Mouse (Mus musculus): ENCODE measurements around the gene C3. TPM values are rescaled to one million over a fixed set of nuclear protein-coding genes. Genes with fewer than 3 reads are reported as not detected.

C3 gene
- polyA plus RNA-seq, 1 experiment from 2014 or later: 0.19 TPM

- ATAC-seq (ENCODE audit: low FRiP score): peak; percentile 58
- no peak overlapping the region for H3K4me3 ChIP-seq (ENCODE audit: low read depth, low read length)
- no peak overlapping the region for H3K27ac ChIP-seq (ENCODE audit: low read depth, low read length)
- 26% methylated on average over 11 of the region's 11 CpGs for WGBS
- H3K9me3 ChIP-seq (ENCODE audit: control insufficient read depth, low read length): no peaks in the 10 kb centered on the region
- peak; percentile 92 for DNase-seq (ENCODE audit: low spot score, missing footprints)
- no peaks in the 10 kb centered on the region for H3K27me3 ChIP-seq (ENCODE audit: control insufficient read depth, insufficient read depth, low read length)
- H3K36me3 ChIP-seq (ENCODE audit: control insufficient read depth, insufficient read depth, low read length): no peaks in the 10 kb centered on the region
- H3K9ac ChIP-seq (ENCODE audit: low read length): no peak overlapping the region
- no peak overlapping the region for H3K4me2 ChIP-seq
- H3K4me1 ChIP-seq (ENCODE audit: control insufficient read depth, insufficient read depth, low read length): 0 out of 2 replicates have a peak, but pooled peaks cover 2% of the 10 kb centered on the region
Measured at GRCm38 (mm10) chr17:57219167-57219883, 8.6 kb downstream of the C3 start.

- no peaks in the 10 kb centered on the region for H3K9me3 ChIP-seq (ENCODE audit: control insufficient read depth, low read length)
- H3K4me2 ChIP-seq: no peak overlapping the region
- H3K4me1 ChIP-seq (ENCODE audit: control insufficient read depth, insufficient read depth, low read length): 0 out of 2 replicates have a peak, but pooled peaks cover 2% of the 10 kb centered on the region
- no peak overlapping the region for H3K27ac ChIP-seq (ENCODE audit: low read depth, low read length)
- ATAC-seq (ENCODE audit: low FRiP score) (no peak), DNase-seq (ENCODE audit: low spot score, missing footprints) (no peak)
- no peaks in the 10 kb centered on the region for H3K36me3 ChIP-seq (ENCODE audit: control insufficient read depth, insufficient read depth, low read length)
- H3K27me3 ChIP-seq (ENCODE audit: control insufficient read depth, insufficient read depth, low read length): no peaks in the 10 kb centered on the region
- H3K4me3 ChIP-seq (ENCODE audit: low read depth, low read length): no peak overlapping the region
- 76% methylated on average over 12 of the region's 12 CpGs for WGBS
- H3K9ac ChIP-seq (ENCODE audit: low read length): no peak overlapping the region
Measured at GRCm38 (mm10) chr17:57218335-57218900, 9.5 kb downstream of the C3 start.

GRCm38 (mm10) chr17:57214676-57215387, 13.1 kb downstream of the C3 start:
- no peaks in the 10 kb centered on the region for H3K9me3 ChIP-seq (ENCODE audit: control insufficient read depth, low read length)
- H3K27me3 ChIP-seq (ENCODE audit: control insufficient read depth, insufficient read depth, low read length): no peaks in the 10 kb centered on the region
- WGBS: 50% methylated on average over 13 of the region's 13 CpGs
- no peaks in the 10 kb centered on the region for H3K36me3 ChIP-seq (ENCODE audit: control insufficient read depth, insufficient read depth, low read length)
- DNase-seq (ENCODE audit: low spot score, missing footprints) (peak; percentile 87), ATAC-seq (ENCODE audit: low FRiP score) (peak; percentile 77)
- no peak overlapping the region for H3K4me3 ChIP-seq (ENCODE audit: low read depth, low read length)
- no peak overlapping the region for H3K4me2 ChIP-seq
- H3K27ac ChIP-seq (ENCODE audit: low read depth, low read length): no peak overlapping the region
- H3K9ac ChIP-seq (ENCODE audit: low read length): no peak overlapping the region
- H3K4me1 ChIP-seq (ENCODE audit: control insufficient read depth, insufficient read depth, low read length): 0 out of 2 replicates have a peak, but pooled peaks cover 2% of the 10 kb centered on the region

- H3K36me3 ChIP-seq (ENCODE audit: control insufficient read depth, insufficient read depth, low read length): no peaks in the 10 kb centered on the region
- H3K4me3 ChIP-seq (ENCODE audit: low read depth, low read length): no peak overlapping the region
- 70% methylated on average over 9 of the region's 9 CpGs for WGBS
- no peak overlapping the region for H3K9ac ChIP-seq (ENCODE audit: low read length)
- no peaks in the 10 kb centered on the region for H3K27me3 ChIP-seq (ENCODE audit: control insufficient read depth, insufficient read depth, low read length)
- ATAC-seq (ENCODE audit: low FRiP score) (no peak), DNase-seq (ENCODE audit: low spot score, missing footprints) (no peak)
- H3K27ac ChIP-seq (ENCODE audit: low read depth, low read length): no peak overlapping the region
- no peak overlapping the region for H3K4me2 ChIP-seq
- no peaks in the 10 kb centered on the region for H3K9me3 ChIP-seq (ENCODE audit: control insufficient read depth, low read length)
- H3K4me1 ChIP-seq (ENCODE audit: control insufficient read depth, insufficient read depth, low read length): no peaks in the 10 kb centered on the region
Measured at GRCm38 (mm10) chr17:57211501-57211900, 16.4 kb downstream of the C3 start.

GRCm38 (mm10) chr17:57209330-57209729, 18.6 kb downstream of the C3 start:
- no peak overlapping the region for H3K9ac ChIP-seq (ENCODE audit: low read length)
- WGBS: 93% methylated on average over 4 of the region's 4 CpGs
- ATAC-seq (ENCODE audit: low FRiP score) (no peak), DNase-seq (ENCODE audit: low spot score, missing footprints) (no peak)
- no peak overlapping the region for H3K4me2 ChIP-seq
- no peaks in the 10 kb centered on the region for H3K36me3 ChIP-seq (ENCODE audit: control insufficient read depth, insufficient read depth, low read length)
- H3K4me3 ChIP-seq (ENCODE audit: low read depth, low read length): no peak overlapping the region
- no peaks in the 10 kb centered on the region for H3K27me3 ChIP-seq (ENCODE audit: control insufficient read depth, insufficient read depth, low read length)
- H3K27ac ChIP-seq (ENCODE audit: low read depth, low read length): no peak overlapping the region
- no peaks in the 10 kb centered on the region for H3K4me1 ChIP-seq (ENCODE audit: control insufficient read depth, insufficient read depth, low read length)
- H3K9me3 ChIP-seq (ENCODE audit: control insufficient read depth, low read length): no peaks in the 10 kb centered on the region

GRCm38 (mm10) chr17:57207938-57208337, 20.0 kb downstream of the C3 start:
- Histone ChIP-seq H3K9me3 (ENCODE audit: control insufficient read depth, low read length) (no peaks in the 10 kb centered on the region), H3K27me3 (ENCODE audit: control insufficient read depth, insufficient read depth, low read length) (no peaks in the 10 kb centered on the region), H3K4me3 (ENCODE audit: low read depth, low read length) (no peak overlapping the region), H3K36me3 (ENCODE audit: control insufficient read depth, insufficient read depth, low read length) (no peaks in the 10 kb centered on the region), H3K4me2 (no peak overlapping the region), H3K9ac (ENCODE audit: low read length) (no peak overlapping the region), H3K4me1 (ENCODE audit: control insufficient read depth, insufficient read depth, low read length) (no peaks in the 10 kb centered on the region), H3K27ac (ENCODE audit: low read depth, low read length) (no peak overlapping the region)
- WGBS: 93% methylated on average over 3 of the region's 3 CpGs
- ATAC-seq (ENCODE audit: low FRiP score) (no peak), DNase-seq (ENCODE audit: low spot score, missing footprints) (no peak)

- WGBS: 83% methylated on average over 10 of the region's 10 CpGs
Measured at GRCm38 (mm10) chr17:57201841-57202724, 25.9 kb downstream of the C3 start.

GRCm38 (mm10) chr17:57198252-57198651, 29.7 kb downstream of the C3 start:
- Histone ChIP-seq H3K9me3 (ENCODE audit: control insufficient read depth, low read length) (no peaks in the 10 kb centered on the region), H3K4me3 (ENCODE audit: low read depth, low read length) (no peak overlapping the region), H3K27ac (ENCODE audit: low read depth, low read length) (no peak overlapping the region), H3K9ac (ENCODE audit: low read length) (no peak overlapping the region), H3K36me3 (ENCODE audit: control insufficient read depth, insufficient read depth, low read length) (no peaks in the 10 kb centered on the region), H3K4me1 (ENCODE audit: control insufficient read depth, insufficient read depth, low read length) (no peaks in the 10 kb centered on the region), H3K27me3 (ENCODE audit: control insufficient read depth, insufficient read depth, low read length) (no peaks in the 10 kb centered on the region), H3K4me2 (no peak overlapping the region)
- no peak for DNase-seq (ENCODE audit: low spot score, missing footprints)
- WGBS: 84% methylated on average over 3 of the region's 3 CpGs
- ATAC-seq (ENCODE audit: low FRiP score): no peak

More at GRCm38 (mm10) chr17:57201841-57202724, 25.9 kb downstream of the C3 start:
- Histone ChIP-seq H3K36me3 (ENCODE audit: control insufficient read depth, insufficient read depth, low read length) (no peaks in the 10 kb centered on the region), H3K27ac (ENCODE audit: low read depth, low read length) (no peak overlapping the region), H3K9me3 (ENCODE audit: control insufficient read depth, low read length) (no peaks in the 10 kb centered on the region), H3K4me1 (ENCODE audit: control insufficient read depth, insufficient read depth, low read length) (no peaks in the 10 kb centered on the region), H3K4me3 (ENCODE audit: low read depth, low read length) (no peak overlapping the region), H3K9ac (ENCODE audit: low read length) (no peak overlapping the region), H3K4me2 (no peak overlapping the region), H3K27me3 (ENCODE audit: control insufficient read depth, insufficient read depth, low read length) (no peaks in the 10 kb centered on the region)
- ATAC-seq (ENCODE audit: low FRiP score) (no peak), DNase-seq (ENCODE audit: low spot score, missing footprints) (no peak)

Data from midbrain, embryonic 11.5 days (tissue).